Comparison of ENCODE assay signal across 30 mouse cellular contexts in the genomic region with DNA sequence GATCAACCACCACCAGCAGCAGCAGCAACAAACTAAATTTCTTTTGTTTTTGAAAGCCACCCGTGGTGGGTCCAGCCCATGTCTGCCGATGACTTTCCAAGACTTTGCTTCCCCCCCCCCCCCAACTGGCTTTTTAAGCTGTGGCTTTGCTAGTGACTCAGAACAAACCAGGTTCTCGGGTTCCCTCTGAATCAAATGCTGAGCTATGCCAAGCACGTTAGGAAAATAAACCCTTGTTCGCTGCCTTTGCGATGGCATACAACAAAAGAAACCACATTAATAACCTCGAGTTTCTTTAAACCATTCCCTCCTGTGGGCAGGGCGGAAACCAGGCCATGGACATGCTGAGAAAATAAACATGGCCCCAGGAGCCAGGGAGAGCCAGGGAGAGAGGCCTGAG. TPM values are rescaled to one million over a fixed set of nuclear protein-coding genes. Genes with fewer than 3 reads are reported as not detected.
DNase-seq lines count a peak whose midpoint lies in the region; ATAC-seq and TF ChIP-seq lines count a peak whose summit lies in the region.
"Had no signal": no experiment of that assay in that cellular context is flagged by ENCODE, and none has a peak within 500 bp of the region (broad histone marks: within the 10 kb centered on the region; RNA-seq: fewer than 3 reads in every experiment).

No protein-coding gene starts in this region.

- no peak for DNase-seq in heart, postnatal 4 days
- no peak for DNase-seq in hindbrain, embryonic 14.5 days (ENCODE audit: low spot score)
- no peak for DNase-seq in cerebellum, adult 9-11 months
- no peak for DNase-seq in thymus, adult 2 months
- DNase-seq: adrenal gland, postnatal 25 days; cerebellum, adult 9-10 months; gastrocnemius, postnatal 25 days; heart, adult 2 months; kidney, adult 8-10 months; kidney, postnatal 36 days; layer of hippocampus, adult 9-11 months; lung, adult 2 months; lung, postnatal 14 days had no signal

- TF ChIP-seq CTCF in thymus, adult 2 months (IDR thresholded peaks at IDR 0.05; ENCODE audit: borderline replicate concordance, control insufficient read depth, extremely low read depth, insufficient read depth, low read length, poor library complexity), result no peak

- peaks cover 67% of the 10 kb centered on the region for H3K4me1 ChIP-seq in heart, embryonic 12.5 days (replicated peaks)
- H3K4me1 ChIP-seq in embryonic facial prominence, embryonic 13.5 days, result peaks cover 87% of the 10 kb centered on the region
- H3K4me1 ChIP-seq in limb, embryonic 12.5 days (replicated peaks), result peaks cover 82% of the 10 kb centered on the region
- H3K4me1 ChIP-seq in hindbrain, embryonic 14.5 days (replicated peaks; ENCODE audit: control insufficient read depth, insufficient read depth, low read length), result no peaks in the 10 kb centered on the region; the same call in 1 of the 2 replicates
- peaks cover 26% of the 10 kb centered on the region for H3K4me1 ChIP-seq in kidney, embryonic 14.5 days (ENCODE audit: control insufficient read depth, insufficient read depth, low read length)
- H3K4me1 ChIP-seq in thymus, adult 2 months (replicated peaks; ENCODE audit: control insufficient read depth, insufficient read depth, low read length), result no peaks in the 10 kb centered on the region

- no peaks in the 10 kb centered on the region for H3K9me3 ChIP-seq in heart, embryonic 12.5 days (replicated peaks)
- H3K9me3 ChIP-seq in embryonic facial prominence, embryonic 13.5 days, result no peaks in the 10 kb centered on the region
- H3K9me3 ChIP-seq in limb, embryonic 12.5 days, result no peaks in the 10 kb centered on the region
- no peaks in the 10 kb centered on the region for H3K9me3 ChIP-seq in hindbrain, embryonic 14.5 days (ENCODE audit: control insufficient read depth, low read length)
- H3K9me3 ChIP-seq in kidney, embryonic 14.5 days (ENCODE audit: control insufficient read depth, low read length), result no peaks in the 10 kb centered on the region
- H3K9me3 ChIP-seq: forebrain, embryonic 10.5 days; heart, embryonic 15.5 days; intestine, embryonic 15.5 days; liver, embryonic 12.5 days; midbrain, embryonic 12.5 days had no signal

- H3K4me2 ChIP-seq in heart, embryonic 12.5 days, result no peak overlapping the region
- H3K4me2 ChIP-seq in embryonic facial prominence, embryonic 13.5 days, result peak overlapping the region; percentile 82
- H3K4me2 ChIP-seq in limb, embryonic 12.5 days, result peak overlapping the region; percentile 67
- H3K4me2 ChIP-seq in hindbrain, embryonic 14.5 days (replicated peaks), result no peak overlapping the region
- no peak overlapping the region for H3K4me2 ChIP-seq in kidney, embryonic 14.5 days (replicated peaks; ENCODE audit: low read depth, low read length)
- H3K4me2 ChIP-seq: heart, embryonic 15.5 days; intestine, embryonic 15.5 days; liver, embryonic 12.5 days; midbrain, embryonic 12.5 days had no signal

- H3K27ac ChIP-seq in heart, embryonic 12.5 days (ENCODE audit: poor library complexity, severe bottlenecking), result peak overlapping the region; percentile 87; the same call in 1 of the 2 replicates
- peak overlapping the region; percentile 92 for H3K27ac ChIP-seq in embryonic facial prominence, embryonic 13.5 days
- peak overlapping the region; percentile 94 for H3K27ac ChIP-seq in limb, embryonic 12.5 days
- no peak overlapping the region for H3K27ac ChIP-seq in hindbrain, embryonic 14.5 days
- H3K27ac ChIP-seq in kidney, embryonic 14.5 days (ENCODE audit: low read depth, low read length), result no peak overlapping the region
- no peak overlapping the region for H3K27ac ChIP-seq in thymus, adult 2 months (ENCODE audit: control insufficient read depth, insufficient read depth, low read length)
- H3K27ac ChIP-seq: forebrain, embryonic 10.5 days; heart, adult 2 months; heart, embryonic 15.5 days; intestine, embryonic 15.5 days; liver, embryonic 12.5 days; midbrain, embryonic 12.5 days; stomach, postnatal 0 days had no signal

- WGBS in heart, embryonic 12.5 days, result 65% methylated on average over 8 of the region's 8 CpGs
- 21% methylated on average over 8 of the region's 8 CpGs for WGBS in embryonic facial prominence, embryonic 13.5 days
- 51% methylated on average over 8 of the region's 8 CpGs for WGBS in limb, embryonic 12.5 days
- 64% methylated on average over 8 of the region's 8 CpGs for WGBS in hindbrain, embryonic 14.5 days
- 61% methylated on average over 8 of the region's 8 CpGs for WGBS in kidney, embryonic 14.5 days
- 41% methylated on average over 8 of the region's 8 CpGs for WGBS in thymus, adult 2 months

- no peak overlapping the region for H3K4me3 ChIP-seq in heart, embryonic 12.5 days
- H3K4me3 ChIP-seq in embryonic facial prominence, embryonic 13.5 days, result peak overlapping the region; percentile 79
- peak overlapping the region; percentile 97 for H3K4me3 ChIP-seq in limb, embryonic 12.5 days (replicated peaks)
- no peak overlapping the region for H3K4me3 ChIP-seq in hindbrain, embryonic 14.5 days (replicated peaks; ENCODE audit: low read length)
- no peak overlapping the region for H3K4me3 ChIP-seq in kidney, embryonic 14.5 days (ENCODE audit: low read length)
- no peak overlapping the region for H3K4me3 ChIP-seq in thymus, adult 2 months (ENCODE audit: control insufficient read depth, insufficient read depth, low read length)
- H3K4me3 ChIP-seq: forebrain, embryonic 10.5 days; heart, adult 2 months; heart, embryonic 15.5 days; intestine, embryonic 15.5 days; liver, embryonic 12.5 days; midbrain, embryonic 12.5 days had no signal

- no peak overlapping the region for H3K9ac ChIP-seq in heart, embryonic 12.5 days
- H3K9ac ChIP-seq in embryonic facial prominence, embryonic 13.5 days, result 0 out of 2 replicates have a peak overlapping the region, but pooled peaks have one; percentile 51
- H3K9ac ChIP-seq in limb, embryonic 12.5 days (replicated peaks), result no peak overlapping the region
- H3K9ac ChIP-seq in hindbrain, embryonic 14.5 days, result no peak overlapping the region
- H3K9ac ChIP-seq in kidney, embryonic 14.5 days (ENCODE audit: low read depth, low read length), result no peak overlapping the region
- H3K9ac ChIP-seq: heart, embryonic 15.5 days; intestine, embryonic 15.5 days; liver, embryonic 12.5 days; midbrain, embryonic 12.5 days had no signal

- no peak for TF ChIP-seq POLR2A in thymus, adult 2 months (IDR thresholded peaks at IDR 0.05; ENCODE audit: control insufficient read depth, extremely low read depth, insufficient read depth, low read length, poor library complexity)

- 0 out of 2 replicates have a peak, but pooled peaks cover 4% of the 10 kb centered on the region for H3K27me3 ChIP-seq in heart, embryonic 12.5 days (replicated peaks)
- H3K27me3 ChIP-seq in embryonic facial prominence, embryonic 13.5 days, result peaks cover 5% of the 10 kb centered on the region
- H3K27me3 ChIP-seq in limb, embryonic 12.5 days, result no peaks in the 10 kb centered on the region; the same call in 1 of the 2 replicates
- peaks cover 33% of the 10 kb centered on the region for H3K27me3 ChIP-seq in hindbrain, embryonic 14.5 days (ENCODE audit: control insufficient read depth, insufficient read depth, low read length)
- H3K27me3 ChIP-seq in kidney, embryonic 14.5 days (ENCODE audit: control insufficient read depth, insufficient read depth, low read length), result no peaks in the 10 kb centered on the region
- H3K27me3 ChIP-seq in thymus, adult 2 months (ENCODE audit: control insufficient read depth, insufficient read depth, low read length), result peaks cover 12% of the 10 kb centered on the region; the same call in 1 of the 2 replicates

- no peak for ATAC-seq in heart, embryonic 12.5 days (ENCODE audit: insufficient number of reproducible peaks, low FRiP score)
- no peak for ATAC-seq in embryonic facial prominence, embryonic 13.5 days (ENCODE audit: insufficient number of reproducible peaks, insufficient read depth, low FRiP score, low TSS enrichment, low read depth)
- ATAC-seq in limb, embryonic 12.5 days (ENCODE audit: insufficient number of reproducible peaks, insufficient read depth, low FRiP score, low TSS enrichment, low read depth), result no peak
- ATAC-seq in hindbrain, embryonic 14.5 days (ENCODE audit: low FRiP score), result no peak
- no peak for ATAC-seq in kidney, embryonic 14.5 days (ENCODE audit: low FRiP score, low TSS enrichment)
- ATAC-seq: forebrain, embryonic 16.5 days; hindbrain, embryonic 16.5 days; intestine, embryonic 15.5 days; liver, embryonic 12.5 days had no signal

- H3K36me3 ChIP-seq in heart, embryonic 12.5 days, result no peaks in the 10 kb centered on the region
- no peaks in the 10 kb centered on the region for H3K36me3 ChIP-seq in embryonic facial prominence, embryonic 13.5 days
- H3K36me3 ChIP-seq in limb, embryonic 12.5 days, result peaks cover 6% of the 10 kb centered on the region
- H3K36me3 ChIP-seq in hindbrain, embryonic 14.5 days (replicated peaks; ENCODE audit: control insufficient read depth, insufficient read depth), result no peaks in the 10 kb centered on the region
- no peaks in the 10 kb centered on the region for H3K36me3 ChIP-seq in kidney, embryonic 14.5 days (ENCODE audit: control insufficient read depth, insufficient read depth, low read length)
- H3K36me3 ChIP-seq in thymus, adult 2 months (ENCODE audit: control insufficient read depth, insufficient read depth, low read length), result no peaks in the 10 kb centered on the region
- H3K36me3 ChIP-seq: forebrain, embryonic 10.5 days; heart, embryonic 15.5 days; intestine, embryonic 15.5 days; liver, embryonic 12.5 days; midbrain, embryonic 12.5 days had no signal

RNA-seq across cellular contexts. Expression of a gene that starts 13.4 kb away (rescaled TPM):
- 58.8 and 63.9 TPM in 2 replicates for polyA plus RNA-seq in heart, embryonic 12.5 days (2016; fragmentation: Nextera tagmentation; extraction: Ambion mirVana)
- total RNA-seq in heart, postnatal 4 days (2021), result 1 to 10 TPM; 8.7 to 9.4 TPM
- polyA plus RNA-seq in embryonic facial prominence, embryonic 13.5 days (2015; fragmentation: Nextera tagmentation; extraction: Ambion mirVana), result 103 and 107 TPM in 2 replicates
- polyA plus RNA-seq in limb, embryonic 12.5 days (2016; fragmentation: Nextera tagmentation; extraction: Ambion mirVana), result 194 and 201 TPM in 2 replicates
- polyA plus RNA-seq in hindbrain, embryonic 14.5 days (2014; fragmentation: Nextera tagmentation; extraction: Ambion mirVana), result 3.7 and 3.9 TPM in 2 replicates
- 15.3 and 20.1 TPM in 2 replicates for polyA plus RNA-seq in kidney, embryonic 14.5 days (2014; fragmentation: Nextera tagmentation; extraction: Ambion mirVana)
- 2.2 and 2.5 TPM in 2 replicates for polyA plus RNA-seq in thymus, adult 2 months (2012; rRNA removed)
- total RNA-seq: common myeloid progenitor, adult 5-6 weeks; hematopoietic stem cell, adult 5-6 weeks; megakaryocyte progenitor cell, adult 5-6 weeks; MEL; neutrophil, adult 5-6 weeks had no signal

RNA-seq across cellular contexts. Expression of a gene that starts 18.1 kb away (rescaled TPM):
- polyA plus RNA-seq in heart, embryonic 12.5 days (2016; fragmentation: Nextera tagmentation; extraction: Ambion mirVana), result 24.2 and 25.5 TPM in 2 replicates
- total RNA-seq in heart, postnatal 4 days (2021), result 10 to 100 TPM; 11.7 to 13.2 TPM
- 39.5 and 47.3 TPM in 2 replicates for polyA plus RNA-seq in embryonic facial prominence, embryonic 13.5 days (2015; fragmentation: Nextera tagmentation; extraction: Ambion mirVana)
- 44.9 and 47.4 TPM in 2 replicates for polyA plus RNA-seq in limb, embryonic 12.5 days (2016; fragmentation: Nextera tagmentation; extraction: Ambion mirVana)
- polyA plus RNA-seq in hindbrain, embryonic 14.5 days (2014; fragmentation: Nextera tagmentation; extraction: Ambion mirVana), result 37.6 and 39.3 TPM in 2 replicates
- polyA plus RNA-seq in kidney, embryonic 14.5 days (2014; fragmentation: Nextera tagmentation; extraction: Ambion mirVana), result 29.7 and 33.3 TPM in 2 replicates
- polyA plus RNA-seq in thymus, adult 2 months (2012; rRNA removed), result 97.6 and 103 TPM in 2 replicates

RNA-seq across cellular contexts. Expression of a gene that starts 40.6 kb away (rescaled TPM):
- polyA plus RNA-seq in heart, embryonic 12.5 days (2016; fragmentation: Nextera tagmentation; extraction: Ambion mirVana), result 77.2 and 78.8 TPM in 2 replicates
- 10 to 100 TPM; 51.7 to 54.5 TPM for total RNA-seq in heart, postnatal 4 days (2021)
- polyA plus RNA-seq in embryonic facial prominence, embryonic 13.5 days (2015; fragmentation: Nextera tagmentation; extraction: Ambion mirVana), result 94.9 and 105 TPM in 2 replicates
- 103 and 108 TPM in 2 replicates for polyA plus RNA-seq in limb, embryonic 12.5 days (2016; fragmentation: Nextera tagmentation; extraction: Ambion mirVana)
- 102 and 103 TPM in 2 replicates for polyA plus RNA-seq in hindbrain, embryonic 14.5 days (2014; fragmentation: Nextera tagmentation; extraction: Ambion mirVana)
- polyA plus RNA-seq in kidney, embryonic 14.5 days (2014; fragmentation: Nextera tagmentation; extraction: Ambion mirVana), result 95.6 and 101 TPM in 2 replicates
- polyA plus RNA-seq in thymus, adult 2 months (2012; rRNA removed), result 30.5 and 33.9 TPM in 2 replicates

RNA-seq across cellular contexts. Expression of a gene that starts 44.7 kb away (rescaled TPM):
- 1.0 and 2.2 TPM in 2 replicates for polyA plus RNA-seq in heart, embryonic 12.5 days (2016; fragmentation: Nextera tagmentation; extraction: Ambion mirVana)
- 1 to 10 TPM; 2.6 to 4.0 TPM for total RNA-seq in heart, postnatal 4 days (2021)
- 2.8 and 2.9 TPM in 2 replicates for polyA plus RNA-seq in embryonic facial prominence, embryonic 13.5 days (2015; fragmentation: Nextera tagmentation; extraction: Ambion mirVana)
- 3.1 and 5.4 TPM in 2 replicates for polyA plus RNA-seq in limb, embryonic 12.5 days (2016; fragmentation: Nextera tagmentation; extraction: Ambion mirVana)
- polyA plus RNA-seq in hindbrain, embryonic 14.5 days (2014; fragmentation: Nextera tagmentation; extraction: Ambion mirVana), result 0.87 and 2.1 TPM in 2 replicates
- 3.8 and 4.2 TPM in 2 replicates for polyA plus RNA-seq in kidney, embryonic 14.5 days (2014; fragmentation: Nextera tagmentation; extraction: Ambion mirVana)
- 4.0 and 5.2 TPM in 2 replicates for polyA plus RNA-seq in thymus, adult 2 months (2012; rRNA removed)
- total RNA-seq: common myeloid progenitor, adult 5-6 weeks; megakaryocyte progenitor cell, adult 5-6 weeks; neutrophil, adult 5-6 weeks had no signal

Comparison
In these comparisons a context has a peak if more than half of its experiments do, and no peak if none do; other contexts are left out.
1. H3K27ac ChIP-seq: peak in heart, embryonic 12.5 days (single experiment), embryonic facial prominence, embryonic 13.5 days (single experiment) and limb, embryonic 12.5 days (single experiment); none in hindbrain, embryonic 14.5 days (single experiment), kidney, embryonic 14.5 days (single experiment) and thymus, adult 2 months (single experiment).
2. H3K4me2 ChIP-seq: peak in embryonic facial prominence, embryonic 13.5 days (single experiment) and limb, embryonic 12.5 days (single experiment); none in heart, embryonic 12.5 days (single experiment), hindbrain, embryonic 14.5 days (single experiment) and kidney, embryonic 14.5 days (single experiment).
3. H3K4me3 ChIP-seq: peak in embryonic facial prominence, embryonic 13.5 days (single experiment) and limb, embryonic 12.5 days (single experiment); none in heart, embryonic 12.5 days (single experiment), hindbrain, embryonic 14.5 days (single experiment), kidney, embryonic 14.5 days (single experiment) and thymus, adult 2 months (single experiment).